ENCODE assay signal across 8 mouse cellular contexts in the genomic region with DNA sequence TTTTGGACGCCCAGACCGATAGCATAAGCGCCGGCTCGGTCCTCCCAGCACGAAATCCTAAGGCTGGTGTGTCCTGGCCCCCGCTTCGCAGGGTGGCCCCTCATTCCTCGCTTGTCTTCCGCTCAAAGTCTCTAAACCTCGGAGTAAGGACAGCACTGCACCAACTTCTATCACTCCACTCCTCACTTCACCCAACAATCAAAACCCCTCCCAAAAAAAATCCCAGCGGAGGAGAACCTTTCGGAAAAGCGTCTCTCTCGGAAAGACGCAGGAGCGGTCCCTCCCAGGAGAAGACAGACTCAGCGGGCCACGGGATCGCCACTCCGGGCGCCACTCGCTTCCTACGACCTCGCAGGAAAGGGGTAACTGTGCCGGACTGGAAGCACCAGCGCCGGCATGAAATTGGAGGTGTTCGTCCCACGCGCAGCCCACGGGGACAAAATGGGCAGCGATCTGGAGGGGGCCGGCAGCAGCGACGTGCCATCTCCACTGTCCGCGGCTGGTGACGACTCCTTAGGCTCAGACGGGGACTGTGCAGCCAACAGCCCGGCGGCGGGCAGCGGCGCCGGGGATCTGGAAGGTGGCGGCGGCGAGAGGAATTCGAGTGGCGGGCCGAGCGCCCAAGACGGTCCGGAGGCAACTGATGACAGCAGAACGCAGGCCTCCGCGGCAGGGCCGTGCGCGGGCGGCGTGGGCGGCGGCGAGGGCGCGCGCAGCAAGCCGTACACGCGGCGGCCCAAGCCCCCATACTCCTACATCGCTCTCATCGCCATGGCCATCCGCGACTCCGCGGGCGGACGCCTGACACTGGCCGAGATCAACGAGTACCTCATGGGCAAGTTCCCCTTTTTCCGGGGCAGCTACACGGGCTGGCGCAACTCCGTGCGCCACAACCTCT. TPM values are rescaled to one million over a fixed set of nuclear protein-coding genes. Genes with fewer than 3 reads are reported as not detected.
DNase-seq lines count a peak whose midpoint lies in the region; ATAC-seq lines count a peak whose summit lies in the region.

TSS of gene A530084C06Rik (minus strand) at position 813 of the 898 bp plus-strand sequence.

- no peaks in the 10 kb centered on the region for H3K4me1 ChIP-seq in embryonic facial prominence, embryonic 11.5 days (ENCODE audit: control insufficient read depth, insufficient read depth, low read length)

- ATAC-seq in embryonic facial prominence, embryonic 11.5 days (replicated peaks; ENCODE audit: insufficient number of reproducible peaks, low FRiP score, low TSS enrichment, low read depth) = peak; percentile 46
- ATAC-seq in hematopoietic stem cell, adult 5-6 weeks (replicated peaks in 1 of 2; ENCODE audit: insufficient read depth in 1 of 2, low FRiP score in 2 of 2, low TSS enrichment in 1 of 2, low read depth in 1 of 2, poor library complexity in 2 of 2, severe bottlenecking in 2 of 2) = peak; percentile 58 to 77

- H3K4me2 ChIP-seq in embryonic facial prominence, embryonic 11.5 days (ENCODE audit: low read depth, low read length) = peak within 1 kb of the TSS; percentile 98

- under 1% methylated on average over 71 of the region's 88 CpGs for WGBS in embryonic facial prominence, embryonic 11.5 days

- DNase-seq in cerebellum, adult 9-11 months = peak; percentile 7
- DNase-seq in cerebellum, adult 11-12 months = no peak
- DNase-seq in CD4-positive helper T cell, adult 2 months (ENCODE audit: low read depth, low spot score) = peak; percentile 28
- DNase-seq in embryonic facial prominence, embryonic 11.5 days (ENCODE audit: low spot score) = no peak
- peak; percentile 6 to 10 for DNase-seq in layer of hippocampus, postnatal 25 days (ENCODE audit: extremely low spot score in 1 of 2, low spot score in 1 of 2)
- peak; percentile 54 to 66 for DNase-seq in lung, postnatal 4 days
- peak; percentile 30 for DNase-seq in right cerebral cortex, postnatal 25 days

- peak within 1 kb of the TSS; percentile 39 for H3K9ac ChIP-seq in embryonic facial prominence, embryonic 11.5 days (replicated peaks; ENCODE audit: low read length)

- H3K27me3 ChIP-seq in embryonic facial prominence, embryonic 11.5 days (ENCODE audit: control insufficient read depth, insufficient read depth, low read length) = peaks cover 70% of the 10 kb centered on the region

- peak within 1 kb of the TSS; percentile 60 for H3K4me3 ChIP-seq in embryonic facial prominence, embryonic 11.5 days (ENCODE audit: low read depth, low read length)

- H3K36me3 ChIP-seq in embryonic facial prominence, embryonic 11.5 days (replicated peaks; ENCODE audit: control insufficient read depth, insufficient read depth, low read depth, low read length) = no peaks in the 10 kb centered on the region

- no peak within 1 kb of the TSS for H3K27ac ChIP-seq in embryonic facial prominence, embryonic 11.5 days (replicated peaks; ENCODE audit: low read depth, low read length)

- no peaks in the 10 kb centered on the region for H3K9me3 ChIP-seq in embryonic facial prominence, embryonic 11.5 days (replicated peaks; ENCODE audit: control insufficient read depth, low read length)

RNA-seq across cellular contexts. Expression of gene A530084C06Rik, which starts in this region (rescaled TPM):
- polyA plus RNA-seq in embryonic facial prominence, embryonic 11.5 days (2014; fragmentation: Nextera tagmentation; extraction: Ambion mirVana) = not detected in 2 replicates
- total RNA-seq in hematopoietic stem cell, adult 5-6 weeks (2017) = 0.15 TPM in 1 of 2 replicates, not detected in the other
- total RNA-seq in layer of hippocampus, postnatal 25 days (2021) = under 1 TPM; 0.59 to 0.85 TPM

Comparison
In these comparisons a context has a peak if more than half of its experiments do, and no peak if none do; other contexts are left out.
1. DNase-seq: peak in cerebellum, adult 9-11 months (single experiment), CD4-positive helper T cell, adult 2 months (single experiment), lung, postnatal 4 days (2 of 2) and right cerebral cortex, postnatal 25 days (single experiment); none in cerebellum, adult 11-12 months (single experiment) and embryonic facial prominence, embryonic 11.5 days (single experiment).
2. Peak in ATAC-seq, H3K4me3 ChIP-seq, H3K9ac ChIP-seq and H3K4me2 ChIP-seq in embryonic facial prominence, embryonic 11.5 days; RNA of the gene not detected or under 1 TPM.
3. Peak in ATAC-seq in hematopoietic stem cell, adult 5-6 weeks; RNA of the gene not detected or under 1 TPM.
4. Peak in DNase-seq in layer of hippocampus, postnatal 25 days; RNA of the gene not detected or under 1 TPM.